Mouse (Mus musculus) left cerebral cortex, postnatal 10 days (tissue): ENCODE data around the gene Pnkd. TPM values are rescaled to one million over a fixed set of nuclear protein-coding genes. Genes with fewer than 3 reads are reported as not detected.

Experiments
- DNase-seq, 2 experiments: peaks; one replicate each; pipeline ENCODE4 v3.0.0; 2021 to 2022; ENCODE audit warnings: low spot score in 2 of 2, mixed read lengths in 1 of 2; ENCODE audit errors: extremely low spot score in 1 of 2
- intact Hi-C: fragments of 180-260 bp; cut with DNase I; formaldehyde crosslinking; loops from one replicate; pipeline ENCODE4 v1.15.1; 2025
- total RNA-seq, 2 experiments: library from RNA; stranded (reverse); gene quantifications; 2 replicates each; pipeline ENCODE4 v1.2.3; 2021

Gene Pnkd
- 100 to 1,000 TPM; 109 to 124 TPM for total RNA-seq

DNA sequence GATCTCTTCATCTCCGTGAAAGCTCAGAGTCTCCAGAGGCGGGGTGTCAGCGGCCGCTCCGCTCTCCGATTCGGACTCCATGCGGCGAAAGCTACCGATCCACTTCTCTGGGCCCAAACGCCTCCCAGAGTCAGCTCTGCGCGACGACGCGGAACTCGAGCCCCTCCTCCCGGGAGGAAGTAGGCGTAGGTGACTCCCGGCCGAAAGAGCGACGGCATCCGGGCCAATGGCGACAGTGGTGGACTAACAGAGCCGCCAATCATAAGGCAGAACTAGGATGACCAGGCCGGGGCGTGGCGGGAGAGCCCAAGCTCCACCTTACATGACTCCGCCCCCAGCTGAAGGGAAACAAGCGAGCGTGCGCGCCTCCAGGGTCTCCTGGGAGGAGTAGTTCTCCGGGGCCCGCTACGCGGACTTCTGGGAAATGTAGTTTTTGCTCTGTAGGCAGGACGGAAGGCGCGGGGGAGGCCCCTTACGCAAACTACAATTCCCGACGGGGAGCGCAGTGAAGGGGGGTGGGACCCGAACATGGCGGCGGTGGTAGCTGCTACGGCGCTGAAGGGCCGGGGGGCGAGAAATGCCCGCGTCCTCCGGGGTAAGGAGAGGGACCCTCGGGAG is at the start of gene Pnkd, which contains the start of gene Aamp:
Pnkd (plus strand) TSS at position 388 of the 618 bp plus-strand sequence.
Aamp (minus strand) TSS at position 196 of the 618 bp plus-strand sequence.
- DNase-seq: peak; percentile 100
- intact Hi-C loops: no loop called here

DNA sequence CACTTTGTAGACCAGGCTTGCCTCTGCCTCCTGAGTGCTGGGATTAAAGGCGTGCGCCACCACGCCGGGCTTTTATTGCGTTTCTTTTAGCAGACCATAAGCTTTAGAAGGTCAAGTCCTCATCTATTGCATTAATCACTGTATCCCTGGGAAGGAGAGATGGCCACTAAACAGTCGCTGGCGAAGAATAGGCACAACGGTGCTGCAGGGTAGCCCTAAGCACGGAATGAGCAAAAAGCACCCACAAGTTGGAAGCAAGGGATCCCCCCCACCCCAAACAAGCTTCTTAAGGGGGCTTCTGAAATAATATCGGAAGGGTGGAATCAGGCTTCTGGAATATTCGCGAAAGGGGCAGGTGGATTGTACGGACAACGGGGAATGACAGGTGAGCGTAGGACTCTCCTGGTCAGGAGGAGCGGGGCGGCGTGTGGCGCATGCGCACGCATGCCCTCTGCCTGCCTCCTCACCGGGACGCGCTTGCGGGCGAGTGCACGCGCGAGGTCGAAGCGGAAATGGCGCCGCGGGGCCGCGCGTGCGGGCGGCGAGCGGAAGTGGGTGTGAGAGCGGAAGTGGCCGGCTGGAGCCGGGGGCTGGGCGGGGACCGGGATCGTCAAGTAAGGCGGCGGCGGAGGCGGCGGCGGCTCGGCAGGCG is 48.7 kb upstream of the Pnkd start, which contains the start of gene Arpc2:
Arpc2 (plus strand) TSS at position 147 of the 652 bp plus-strand sequence.
- intact Hi-C loops: no loop called here
- peak; percentile 93 to 98 for DNase-seq

DNA sequence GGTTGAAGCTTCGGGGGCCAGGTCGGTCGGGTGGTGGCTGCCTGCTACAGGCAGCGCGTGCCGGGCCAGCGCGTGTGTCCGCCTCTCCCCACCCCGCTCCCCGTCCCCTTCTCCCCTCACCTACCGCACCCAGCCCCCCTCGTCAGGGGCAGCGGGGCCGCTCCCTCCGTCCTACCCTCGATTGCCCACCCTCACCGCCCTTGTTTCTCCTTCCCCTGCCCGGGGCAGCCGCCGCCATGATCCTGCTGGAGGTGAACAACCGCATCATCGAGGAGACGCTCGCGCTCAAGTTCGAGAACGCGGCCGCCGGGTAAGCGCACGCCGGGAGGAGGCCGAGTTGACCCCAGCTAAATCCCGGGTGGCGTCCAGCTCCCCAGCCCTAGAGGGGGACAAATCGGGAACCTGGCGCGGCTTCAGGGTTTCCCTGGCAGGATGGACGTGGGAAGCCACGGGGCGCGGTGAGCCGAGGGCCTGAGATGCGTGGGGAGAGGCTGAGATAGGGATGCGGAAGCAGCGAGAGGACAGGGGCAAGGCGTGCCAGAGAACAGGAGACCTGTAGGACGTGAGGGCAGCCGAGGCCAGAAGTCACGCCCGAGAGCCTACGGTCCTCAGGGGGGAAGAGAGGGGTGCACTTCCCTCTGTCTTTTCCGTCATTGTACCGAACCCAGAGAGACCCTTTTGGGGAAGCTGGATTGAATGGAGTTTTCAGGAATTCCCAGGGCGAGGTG is 48.0 kb upstream of the Pnkd start:
- DNase-seq: peak in 1 of 2 experiments; percentile 72
- intact Hi-C loops: no loop called here

DNA sequence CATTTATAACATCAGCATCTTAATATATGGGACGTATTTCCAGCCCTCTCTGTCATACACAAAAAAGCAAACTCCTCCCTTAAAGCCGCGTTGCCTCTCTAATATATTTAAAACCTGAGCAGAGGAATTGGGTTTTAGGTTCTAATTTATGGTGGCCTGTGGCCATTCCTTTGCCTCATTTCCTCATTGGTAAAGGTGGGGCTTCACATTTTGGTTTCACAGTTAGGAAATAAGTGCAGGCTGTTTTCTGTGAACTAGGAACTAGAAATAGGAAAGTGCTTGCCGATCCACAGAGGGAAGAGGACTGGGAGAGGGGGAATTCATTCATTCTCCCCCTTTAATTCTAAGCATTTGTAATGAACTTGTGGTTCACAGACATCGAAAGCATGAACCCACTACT is 47.1 kb upstream of the Pnkd start:
- intact Hi-C loops: no loop called here
- DNase-seq: no peak

DNA sequence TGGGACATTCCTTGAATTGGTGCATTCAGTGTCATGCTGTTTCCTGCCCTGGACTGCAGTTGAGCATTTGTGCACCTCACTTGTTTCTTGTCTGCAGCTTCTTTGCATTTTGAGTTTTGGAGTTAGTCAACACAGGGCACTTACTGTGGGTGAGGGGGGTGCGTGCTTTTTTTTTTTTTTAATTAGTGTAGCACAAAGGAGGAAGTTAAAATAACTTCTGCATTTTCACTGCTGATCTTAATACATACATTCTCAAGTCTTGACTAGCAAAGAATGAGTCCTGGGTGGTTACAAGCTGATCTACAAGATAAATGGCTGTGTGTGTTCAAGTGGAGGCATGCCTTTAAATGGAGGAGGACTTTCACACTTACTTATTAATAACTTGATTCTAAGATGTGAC is 46.6 kb upstream of the Pnkd start:
- intact Hi-C loops: no loop called here
- DNase-seq: no peak

DNA sequence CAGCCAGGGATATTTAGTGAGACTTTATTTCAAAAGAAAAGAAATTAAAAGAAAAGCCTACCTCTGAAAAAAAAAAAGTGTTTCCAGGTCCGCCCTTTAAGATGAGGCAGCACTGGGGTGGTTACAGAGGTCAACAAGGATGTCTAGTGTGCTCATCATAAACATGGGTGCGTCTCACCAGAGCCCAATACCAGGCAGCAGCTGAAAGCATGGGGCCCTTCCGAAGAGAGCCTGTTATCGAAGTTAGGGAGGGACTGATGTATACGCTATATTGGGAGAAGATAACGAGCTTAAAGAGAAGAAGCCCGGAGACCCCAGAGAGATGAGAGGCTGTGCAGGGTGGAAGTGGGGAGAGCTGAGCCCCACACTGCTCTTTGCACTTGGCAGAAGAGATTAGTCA is 45.6 kb upstream of the Pnkd start:
- DNase-seq: no peak
- intact Hi-C loops: no loop called here

DNA sequence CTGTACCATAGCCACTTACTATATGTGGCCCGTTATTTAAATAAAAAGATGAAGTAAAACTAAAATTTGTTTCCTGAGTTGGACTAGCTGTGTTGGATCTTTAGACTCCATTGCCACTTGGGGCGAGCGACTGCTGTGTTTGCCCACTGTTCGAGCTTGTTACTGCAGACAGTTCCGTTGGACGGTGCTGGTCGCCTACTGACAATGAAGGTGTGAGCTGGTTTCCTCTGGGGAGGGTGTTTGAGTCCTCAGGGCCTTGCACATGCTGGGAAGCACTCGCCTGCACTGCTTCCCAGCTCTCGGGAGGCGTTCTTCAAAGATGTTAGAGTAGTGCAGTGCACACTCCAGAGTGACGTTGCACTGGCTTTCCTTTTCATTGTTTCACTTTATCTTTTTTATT is 45.1 kb upstream of the Pnkd start:
- intact Hi-C loops: no loop called here
- DNase-seq: peak in 1 of 2 experiments; percentile 33

DNA sequence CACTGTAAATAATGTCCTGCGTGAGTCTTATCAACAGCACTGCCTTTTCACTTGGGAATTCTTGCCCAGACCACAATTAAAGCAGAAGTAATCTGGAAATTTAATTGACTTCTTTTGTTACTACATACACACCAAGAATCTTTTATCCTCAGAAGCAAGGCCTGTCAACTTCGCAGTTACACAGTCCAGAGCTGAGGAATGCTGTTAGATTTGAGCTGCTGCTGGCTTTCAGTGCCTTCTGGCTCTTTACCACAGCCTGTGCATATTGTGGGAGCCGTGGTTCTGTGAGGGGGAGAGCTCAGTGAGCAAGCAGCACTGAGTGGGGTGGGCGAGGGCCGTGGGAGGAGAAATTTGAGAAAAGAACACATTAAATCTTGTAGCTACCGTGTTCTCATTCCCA is 44.4 kb upstream of the Pnkd start:
- peak; percentile 52 to 68 for DNase-seq
- intact Hi-C loops: no loop called here

DNA sequence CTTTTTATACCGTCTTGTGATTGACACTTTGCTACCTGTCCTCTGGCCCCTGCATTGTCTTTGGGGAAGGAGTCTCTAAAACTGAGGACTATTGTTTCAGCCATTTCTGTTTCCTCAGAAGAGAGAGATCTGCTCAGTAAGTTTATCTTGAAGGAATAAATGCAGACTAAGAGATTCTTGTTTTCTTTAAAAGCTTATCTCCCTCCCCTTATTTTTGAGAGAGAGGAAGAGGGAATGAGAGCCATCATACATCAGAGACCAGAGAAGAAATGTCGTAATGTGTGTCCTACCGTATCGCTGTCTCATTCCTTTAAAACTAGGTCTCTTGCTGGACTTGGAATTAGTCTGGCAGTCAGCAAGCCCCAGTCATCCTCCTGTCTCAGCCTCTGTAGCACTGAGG is 43.9 kb upstream of the Pnkd start:
- intact Hi-C loops: no loop called here
- DNase-seq: no peak

DNA sequence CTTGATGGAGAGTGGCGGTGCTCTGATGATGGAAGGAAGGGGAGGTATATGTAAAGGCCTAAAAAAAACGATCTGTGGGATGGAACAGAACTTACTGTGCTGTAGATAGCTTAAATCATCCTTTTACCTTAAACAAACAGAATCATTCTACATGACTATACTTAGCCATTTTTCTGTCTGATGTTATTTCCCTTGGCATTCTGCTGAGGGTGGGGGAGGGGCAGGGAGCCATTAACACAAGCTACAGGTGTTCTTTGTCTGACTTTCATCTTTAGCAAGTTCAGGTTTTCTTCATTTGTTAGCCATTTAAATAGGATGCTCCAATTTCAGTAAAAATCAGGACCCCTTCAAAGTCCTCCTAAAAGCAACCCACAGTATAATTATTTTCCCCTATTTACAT is 39.2 kb upstream of the Pnkd start:
- no peak for DNase-seq
- intact Hi-C loops: no loop called here

DNA sequence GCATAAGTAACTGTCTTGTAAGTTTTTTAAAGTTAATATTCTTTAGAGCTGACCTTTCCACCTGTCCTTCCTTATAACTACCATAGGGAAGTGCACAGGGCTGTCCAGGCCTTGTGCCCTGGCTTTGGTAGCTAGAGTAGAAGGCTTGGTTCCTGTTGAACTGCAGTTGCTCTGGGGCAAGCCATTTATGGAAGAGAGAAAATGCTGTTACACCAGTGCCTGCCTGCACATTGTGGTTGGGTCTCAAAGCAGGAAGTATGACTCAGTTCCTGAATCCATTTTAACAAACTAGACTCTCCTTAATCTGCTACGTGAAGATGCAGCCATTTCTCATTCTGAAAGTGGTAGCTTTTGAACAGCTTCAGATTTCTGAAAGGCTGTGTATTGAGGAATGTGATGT is 35.9 kb upstream of the Pnkd start:
- DNase-seq: no peak
- intact Hi-C loops: no loop called here

DNA sequence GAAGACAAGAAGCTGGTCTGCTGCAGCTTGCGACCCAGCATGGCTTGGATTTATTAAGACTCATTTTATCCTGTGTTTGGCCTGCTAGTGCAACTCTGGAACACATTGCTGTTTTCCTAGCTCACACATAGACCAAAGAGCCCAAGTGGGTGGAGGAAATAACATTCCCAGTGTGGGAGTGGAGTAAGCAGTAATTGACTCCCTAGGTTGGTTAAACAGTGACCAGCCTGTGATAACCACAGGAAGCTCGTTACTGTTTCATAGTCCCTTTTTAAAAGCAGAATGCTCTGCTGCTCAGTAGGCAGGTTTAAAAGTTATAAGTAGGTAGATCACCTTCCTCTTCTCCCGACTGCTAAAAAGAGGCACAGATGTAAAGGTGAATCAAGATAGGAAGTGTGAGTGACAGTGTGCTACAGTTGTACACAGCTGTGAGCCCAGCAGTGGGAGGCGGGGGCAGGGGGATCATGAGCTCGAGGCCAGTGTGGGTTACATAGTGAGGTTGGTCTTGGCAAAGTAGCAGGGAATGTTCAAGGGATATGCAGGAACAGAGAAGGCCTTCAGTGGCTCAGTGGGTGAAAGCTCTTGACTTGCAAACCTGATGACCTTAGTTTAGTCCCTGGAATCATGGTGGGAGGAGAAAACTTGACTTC is 35.3 kb upstream of the Pnkd start:
- intact Hi-C loops: no loop called here
- no peak for DNase-seq

DNA sequence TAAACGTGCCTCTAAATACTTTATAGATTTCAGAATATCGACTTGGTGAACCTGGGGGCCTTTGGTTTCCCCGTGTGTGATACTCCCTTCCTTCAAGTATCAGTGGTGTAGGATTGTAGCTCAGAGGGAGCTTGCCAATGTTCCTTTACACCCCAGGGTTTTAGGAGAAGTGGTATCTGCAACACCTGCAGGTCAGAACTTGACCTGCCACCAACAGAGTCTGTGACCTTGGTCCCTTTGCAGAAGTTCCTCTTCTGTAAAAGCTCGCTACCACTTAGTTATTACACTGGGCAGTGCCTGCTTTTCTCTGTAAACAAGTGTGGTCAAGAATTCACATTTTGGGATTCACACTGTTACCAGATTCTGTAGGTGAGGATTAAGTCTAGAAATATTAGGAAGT is 34.6 kb upstream of the Pnkd start:
- intact Hi-C loops: no loop called here
- DNase-seq: no peak

DNA sequence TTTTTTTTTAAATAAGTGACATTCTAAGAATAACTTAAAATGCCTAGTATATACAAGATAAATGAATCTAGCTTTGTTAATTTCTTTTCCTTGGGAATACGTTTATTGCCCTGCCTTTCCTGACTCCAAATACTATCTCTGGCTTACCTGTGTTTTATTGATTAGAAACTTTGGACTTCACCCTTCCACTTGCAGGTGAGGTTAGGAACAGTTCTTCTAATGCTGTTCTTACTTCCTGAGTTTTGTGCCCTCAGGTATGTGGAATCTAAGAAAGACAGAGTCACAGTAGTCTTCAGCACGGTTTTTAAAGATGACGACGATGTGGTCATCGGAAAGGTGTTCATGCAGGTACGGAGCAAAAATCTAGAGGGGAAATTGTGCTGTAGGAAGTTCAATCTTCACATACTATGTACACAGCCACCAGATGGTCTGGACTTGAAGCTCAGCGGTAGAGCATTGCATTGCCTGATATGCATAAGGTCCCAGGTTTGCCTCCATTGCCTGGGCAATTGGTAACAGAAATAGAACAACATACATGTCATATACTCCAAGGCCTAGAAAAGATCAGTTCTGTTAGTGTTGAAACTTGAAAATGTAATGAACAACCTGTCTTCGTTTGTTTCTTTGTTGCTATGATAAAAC is 28.9 kb upstream of the Pnkd start:
- intact Hi-C loops: no loop called here
- DNase-seq: no peak

DNA sequence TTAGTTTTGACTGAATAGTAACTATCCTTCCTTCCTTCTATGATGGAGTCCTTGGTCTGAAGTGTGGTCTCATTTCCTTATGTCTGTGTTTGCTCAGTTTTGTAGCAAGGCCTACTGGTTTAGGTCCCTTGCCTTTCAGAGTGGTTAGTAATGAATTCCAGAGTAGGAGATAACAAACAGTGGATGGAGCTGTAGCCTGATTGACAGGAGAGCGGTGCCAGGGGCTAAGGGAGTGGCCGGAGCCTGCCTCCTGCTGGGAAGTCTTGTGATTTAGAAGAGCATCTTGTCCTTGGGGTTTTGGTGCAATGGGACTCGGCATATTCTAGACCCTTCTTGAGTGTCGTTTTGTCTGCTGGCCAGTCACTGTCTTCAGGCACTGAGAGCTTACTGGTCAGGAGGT is 27.9 kb upstream of the Pnkd start:
- DNase-seq: no peak
- intact Hi-C loops: no loop called here

DNA sequence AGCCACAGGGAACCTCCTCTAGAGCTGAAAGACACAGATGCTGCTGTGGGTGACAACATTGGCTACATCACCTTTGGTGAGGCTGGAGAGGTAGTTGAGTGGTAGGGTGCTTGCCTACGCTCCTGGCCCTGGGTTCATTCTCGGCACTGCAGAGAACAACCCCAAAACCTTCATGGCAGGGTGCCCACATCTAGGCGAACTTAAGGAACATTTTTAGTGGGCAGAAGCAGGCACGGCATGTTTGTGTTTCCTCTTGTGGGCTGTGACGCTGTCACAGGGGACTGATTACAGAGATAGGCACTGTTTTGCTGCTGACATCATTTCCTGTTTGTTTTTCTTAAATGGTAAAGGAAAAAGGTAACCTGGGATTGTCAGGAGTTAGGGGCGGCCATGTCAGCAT is 22.2 kb upstream of the Pnkd start:
- intact Hi-C loops: no loop called here
- no peak for DNase-seq

DNA sequence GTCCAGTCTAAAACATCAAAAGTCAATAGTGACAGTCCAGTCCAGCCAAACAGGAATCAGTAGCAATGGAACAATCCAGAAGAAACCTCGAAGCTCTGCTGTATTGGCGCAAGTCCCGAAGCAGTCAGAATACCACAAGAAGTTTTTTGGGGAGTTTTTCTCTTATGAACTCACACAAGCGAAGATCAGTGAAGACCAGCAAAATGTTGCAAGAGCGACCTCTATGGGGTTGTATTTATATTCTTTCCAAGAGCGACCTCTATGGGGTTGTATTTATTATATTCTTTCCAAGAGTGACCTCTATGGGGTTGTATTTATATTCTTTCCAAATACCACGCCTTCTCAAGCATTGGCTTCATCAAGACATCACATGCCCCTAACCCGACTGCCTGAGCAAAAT is 16.0 kb upstream of the Pnkd start:
- intact Hi-C loops: no loop called here
- DNase-seq: no peak

DNA sequence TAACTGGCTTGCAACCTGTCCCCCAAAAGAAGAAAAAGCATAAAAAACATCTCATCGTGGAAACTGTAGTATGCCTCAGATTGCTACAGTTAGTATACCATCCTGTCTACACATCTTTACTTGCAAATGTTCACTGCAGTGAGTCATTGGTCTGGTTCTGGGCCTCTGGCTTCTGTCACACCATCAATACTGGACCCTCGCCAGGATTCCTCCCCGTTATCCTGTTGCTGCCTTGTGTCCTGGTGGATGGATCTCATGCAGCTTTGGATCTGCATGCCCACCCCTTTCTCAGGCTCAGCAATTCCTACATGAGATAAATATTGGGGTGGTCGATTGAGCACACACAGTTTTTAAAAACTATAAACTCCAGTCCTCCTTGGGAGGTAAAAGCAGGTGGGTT is 13.1 kb upstream of the Pnkd start:
- intact Hi-C loops: no loop called here

DNA sequence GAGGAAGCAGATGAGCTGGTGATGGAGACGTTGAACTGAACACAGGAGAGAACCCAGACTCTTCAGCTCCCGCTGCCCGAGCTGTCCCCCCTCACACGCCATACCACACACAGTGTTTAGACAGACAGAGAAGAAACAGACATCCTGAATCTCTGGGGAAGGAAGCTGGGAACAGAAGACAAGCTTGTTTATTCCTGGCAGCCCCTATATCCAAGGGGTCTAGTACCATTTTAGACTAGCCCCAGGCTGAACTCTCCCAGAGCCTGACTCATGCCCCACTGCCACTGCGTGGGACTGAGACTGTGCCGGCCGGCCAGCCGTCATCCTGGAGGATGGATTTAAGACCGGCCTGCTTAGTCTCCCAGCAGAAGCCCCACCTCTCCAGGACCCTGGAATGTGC is 9.7 kb upstream of the Pnkd start:
- intact Hi-C loops: loop anchor here (5.0 kb wide), 1 partner anchor 68 kb away; no protein-coding TSS in a partner anchor
- DNase-seq: peak in 1 of 2 experiments; percentile 42

More for the DNA sequence above, 13.1 kb upstream of the Pnkd start:
- peak in 1 of 2 experiments; percentile 50 for DNase-seq
